Mouse (Mus musculus) macrophage (primary cell): ENCODE data around the gene Spn. TPM values are rescaled to one million over a fixed set of nuclear protein-coding genes. Genes with fewer than 3 reads are reported as not detected.

Source experiments
- H3K27ac ChIP-seq: fragments of 350-480 bp; formaldehyde crosslinking; 2 replicates; pipeline ENCODE4 v1.9.0; 2021
- H3K36me3 ChIP-seq: fragments of 350-480 bp; formaldehyde crosslinking; 2 replicates; pipeline ENCODE4 v1.9.0; 2021; ENCODE audit errors: inconsistent target
- H3K4me3 ChIP-seq: fragments of 350-480 bp; formaldehyde crosslinking; 2 replicates; pipeline ENCODE4 v1.9.0; 2021; ENCODE audit errors: inconsistent target
- H3K79me2 ChIP-seq: fragments of 350-480 bp; formaldehyde crosslinking; 2 replicates; pipeline ENCODE4 v1.9.0; 2021; ENCODE audit errors: inconsistent target
- WGBS: methylation state at CpG from one replicate; pipeline ENCODE4 v1.1.7; 2026; ENCODE audit warnings: inconsistent platforms; ENCODE audit not compliant: missing documents; 5-methylcytosine and 5-hydroxymethylcytosine counted together
- polyA plus RNA-seq: library from polyadenylated mRNA; stranded (reverse); fragments of 250-400 nt; gene quantifications from 3 replicates; pipeline ENCODE4 v1.2.4, GENCODE M21; 2018; ENCODE audit warnings: inconsistent platforms

Spn gene
- polyA plus RNA-seq, 1 experiment from 2014 or later, result 3.8 TPM

- 90% methylated on average over 6 of the region's 6 CpGs for WGBS
- no peaks in the 10 kb centered on the region for H3K36me3 ChIP-seq
- no peak overlapping the region for H3K4me3 ChIP-seq
- H3K27ac ChIP-seq, result no peak overlapping the region
- no peaks in the 10 kb centered on the region for H3K79me2 ChIP-seq
These were observed 14.8 kb upstream of the Spn start for GRCm38 (mm10) chr7:127152464-127152863.

DNA sequence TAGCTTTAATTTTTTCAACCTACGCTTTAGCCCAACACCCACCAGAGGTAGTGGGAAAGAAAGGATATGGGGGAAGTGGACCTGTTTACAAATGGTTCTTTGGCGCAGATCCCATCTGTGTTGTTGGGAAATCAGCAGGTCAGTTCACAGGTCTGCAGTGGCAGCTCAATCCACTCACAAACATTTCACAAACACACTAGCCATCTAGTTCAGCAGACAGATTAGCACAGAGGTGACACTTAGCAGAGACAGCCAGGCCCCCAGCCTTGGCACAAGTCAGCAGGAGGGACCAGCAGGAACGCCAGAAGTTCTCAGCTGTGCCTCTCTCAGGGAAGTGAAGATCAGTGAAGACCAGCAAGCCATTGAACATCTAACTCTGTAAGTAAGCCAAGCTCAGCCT is 10.3 kb upstream of the Spn start:
- H3K27ac ChIP-seq, result no peak overlapping the region
- WGBS, result 87% methylated on average over 3 of the region's 3 CpGs

DNA sequence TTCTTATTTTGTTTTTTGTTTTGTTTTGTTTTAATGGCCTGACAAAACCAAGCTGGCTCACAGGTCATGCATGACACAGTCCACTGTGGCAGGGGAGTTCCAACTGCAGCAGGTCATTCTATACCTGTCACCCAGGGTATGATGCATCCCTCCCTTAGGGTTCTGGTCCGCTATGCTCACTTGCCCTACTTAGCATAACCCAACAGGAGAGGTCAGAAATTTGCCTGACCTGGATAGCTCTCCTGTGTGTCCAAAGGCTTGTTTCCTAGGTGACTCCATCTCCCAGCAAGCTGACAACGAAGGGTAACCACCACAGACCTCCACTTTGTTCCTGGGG is 8.6 kb upstream of the Spn start:
- Histone ChIP-seq H3K27ac (peak overlapping the region; percentile 66), H3K4me3 (no peak overlapping the region), H3K36me3 (no peaks in the 10 kb centered on the region), H3K79me2 (no peaks in the 10 kb centered on the region)
- 81% methylated on average over 2 of the region's 2 CpGs for WGBS

More for the DNA sequence above, 10.3 kb upstream of the Spn start:
- Histone ChIP-seq H3K79me2 (no peaks in the 10 kb centered on the region), H3K4me3 (no peak overlapping the region), H3K36me3 (no peaks in the 10 kb centered on the region)

DNA sequence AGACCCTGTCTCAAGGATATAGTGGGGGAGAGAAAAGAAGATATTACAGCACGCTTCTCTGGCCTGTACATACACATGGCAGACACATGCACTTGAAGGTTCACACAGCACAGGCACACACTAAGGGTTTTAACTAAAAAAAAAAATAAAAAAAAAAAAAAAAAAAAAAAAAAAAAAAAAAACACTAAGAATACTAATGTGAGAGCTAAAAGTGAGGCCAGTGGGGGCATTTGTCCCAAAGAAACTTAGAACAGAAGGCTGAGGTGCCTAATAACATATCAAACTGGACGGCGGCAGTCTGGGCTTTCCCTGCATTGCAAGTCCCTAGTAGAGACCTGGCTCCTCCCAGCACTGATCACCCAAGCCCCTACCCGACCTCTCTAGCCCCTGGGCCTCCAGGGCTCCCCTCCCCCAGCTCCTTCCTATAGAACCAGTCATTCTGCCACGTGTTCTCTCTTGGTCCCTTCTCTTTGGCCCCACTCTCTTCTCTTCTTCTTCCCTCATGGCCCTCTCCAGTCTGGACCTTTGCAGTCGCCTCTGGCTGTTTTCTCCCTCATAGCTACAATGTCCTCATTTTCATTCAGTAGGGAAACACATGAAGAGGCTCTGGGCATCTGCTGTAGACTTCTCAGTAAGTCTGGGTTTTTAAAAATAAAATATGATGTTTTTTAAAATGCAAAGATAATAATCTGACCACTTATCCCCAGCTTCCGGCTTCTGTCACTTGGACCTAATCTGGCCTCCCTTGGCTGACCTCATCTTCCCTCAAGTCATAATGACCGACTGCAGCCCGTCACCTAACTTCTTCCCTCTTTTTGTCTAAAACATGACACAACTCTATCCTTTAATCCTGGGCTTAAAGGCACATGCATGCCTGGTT is 8.0 kb upstream of the Spn start:
- H3K27ac ChIP-seq, result peak overlapping the region; percentile 66
- H3K4me3 ChIP-seq, result no peak overlapping the region
- H3K79me2 ChIP-seq, result no peaks in the 10 kb centered on the region
- WGBS, result 65% methylated on average over 9 of the region's 9 CpGs
- no peaks in the 10 kb centered on the region for H3K36me3 ChIP-seq

GRCm38 (mm10) chr7:127144412-127144811 is 6.8 kb upstream of the Spn start:
- Histone ChIP-seq H3K27ac (no peak overlapping the region), H3K79me2 (no peaks in the 10 kb centered on the region), H3K4me3 (no peak overlapping the region), H3K36me3 (no peaks in the 10 kb centered on the region)
- 64% methylated on average over 7 of the region's 7 CpGs for WGBS

DNA sequence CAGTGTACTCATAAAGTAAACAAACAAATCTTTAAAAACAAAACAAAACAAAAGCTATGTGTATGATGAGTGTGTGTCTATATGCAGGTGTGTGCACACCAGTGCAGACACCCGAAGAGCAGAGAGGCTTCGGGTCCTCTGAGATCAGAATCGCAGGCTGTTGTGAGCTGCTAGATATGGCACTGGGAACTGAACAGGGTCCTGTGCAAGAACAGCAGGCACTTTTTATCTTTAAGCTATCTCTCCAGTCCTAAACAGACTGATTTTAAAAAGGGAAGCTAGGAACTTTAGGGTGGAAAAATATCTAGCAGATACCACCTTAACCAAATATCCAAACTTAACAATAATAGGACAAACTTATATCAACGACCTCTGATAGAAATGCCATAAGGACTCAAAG is 5.0 kb upstream of the Spn start:
- no peaks in the 10 kb centered on the region for H3K79me2 ChIP-seq
- no peak overlapping the region for H3K27ac ChIP-seq
- H3K4me3 ChIP-seq, result no peak overlapping the region
- no peaks in the 10 kb centered on the region for H3K36me3 ChIP-seq
- 88% methylated on average over 4 of the region's 4 CpGs for WGBS

- no peak overlapping the region for H3K27ac ChIP-seq
These were observed 4.6 kb upstream of the Spn start for GRCm38 (mm10) chr7:127142214-127142613.

GRCm38 (mm10) chr7:127140623-127141404 is 3.2 kb upstream of the Spn start:
- H3K36me3 ChIP-seq, result no peaks in the 10 kb centered on the region

More at GRCm38 (mm10) chr7:127142214-127142613, 4.6 kb upstream of the Spn start:
- Histone ChIP-seq H3K4me3 (no peak overlapping the region), H3K79me2 (no peaks in the 10 kb centered on the region), H3K36me3 (no peaks in the 10 kb centered on the region)
- 59% methylated on average over 2 of the region's 2 CpGs for WGBS

GRCm38 (mm10) chr7:127139562-127139961 is 1.9 kb upstream of the Spn start:
- Histone ChIP-seq H3K79me2 (peaks cover 10% of the 10 kb centered on the region; the same call in 1 of the 2 replicates), H3K4me3 (no peak overlapping the region), H3K36me3 (no peaks in the 10 kb centered on the region), H3K27ac (no peak overlapping the region)
- 81% methylated on average over 5 of the region's 5 CpGs for WGBS

More at GRCm38 (mm10) chr7:127140623-127141404, 3.2 kb upstream of the Spn start:
- Histone ChIP-seq H3K27ac (no peak overlapping the region), H3K4me3 (no peak overlapping the region), H3K79me2 (peaks cover 10% of the 10 kb centered on the region; the same call in 1 of the 2 replicates)
- 62% methylated on average over 7 of the region's 7 CpGs for WGBS

- WGBS, result 93% methylated on average over 7 of the region's 7 CpGs
- H3K36me3 ChIP-seq, result no peaks in the 10 kb centered on the region
- no peak overlapping the region for H3K27ac ChIP-seq
- peaks cover 10% of the 10 kb centered on the region; the same call in 1 of the 2 replicates for H3K79me2 ChIP-seq
- H3K4me3 ChIP-seq, result no peak overlapping the region
These were observed 1.5 kb upstream of the Spn start for GRCm38 (mm10) chr7:127139100-127139499.

DNA sequence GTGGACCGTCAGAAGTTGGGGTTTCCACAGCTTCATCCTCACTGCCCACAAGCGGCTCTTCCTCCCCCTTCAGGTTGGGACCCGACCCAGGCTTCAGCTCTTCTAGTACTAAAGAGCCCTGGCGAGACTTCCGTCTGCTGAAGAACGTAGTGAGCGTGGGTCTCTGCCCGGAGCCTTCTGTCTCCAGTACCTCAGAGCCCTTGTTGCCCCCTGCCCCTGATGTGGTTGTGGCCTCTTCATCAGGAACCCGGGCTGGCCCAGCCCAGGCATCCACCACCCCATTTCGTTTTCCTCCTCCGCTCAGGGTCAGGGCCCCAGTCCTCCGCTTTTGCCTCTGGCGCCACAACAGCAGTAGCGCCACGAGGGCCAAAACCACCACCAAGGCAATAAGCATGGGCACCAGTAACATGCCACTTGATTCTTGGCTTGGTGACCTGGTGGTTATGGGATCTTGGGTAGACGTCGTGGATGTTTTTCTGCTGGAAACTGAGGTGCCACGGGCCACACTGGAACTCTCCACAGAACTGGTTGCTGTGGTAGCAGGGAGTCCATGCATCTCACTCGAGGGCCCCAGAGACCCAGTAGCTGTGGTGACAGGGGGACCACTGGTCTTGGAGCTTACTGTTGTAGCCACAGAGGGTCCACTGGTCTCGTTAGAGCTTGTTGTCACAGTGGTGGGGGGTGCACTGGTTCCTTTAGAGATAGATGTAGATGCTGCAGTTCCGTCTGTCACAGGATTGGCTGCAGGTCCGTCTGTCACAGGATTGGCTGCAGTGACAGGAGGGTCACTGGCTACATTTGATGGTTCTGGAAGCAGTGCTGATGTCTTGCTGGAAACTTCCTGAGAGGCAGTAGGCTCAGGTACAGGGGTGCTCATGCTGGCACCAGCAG is 1.2 kb downstream of the Spn start:
- Histone ChIP-seq H3K27ac (0 out of 2 replicates have a peak overlapping the region, but pooled peaks have one; percentile 24), H3K4me3 (no peak overlapping the region), H3K79me2 (peaks cover 10% of the 10 kb centered on the region; the same call in 1 of the 2 replicates), H3K36me3 (no peaks in the 10 kb centered on the region)
- 32% methylated on average over 22 of the region's 22 CpGs for WGBS

DNA sequence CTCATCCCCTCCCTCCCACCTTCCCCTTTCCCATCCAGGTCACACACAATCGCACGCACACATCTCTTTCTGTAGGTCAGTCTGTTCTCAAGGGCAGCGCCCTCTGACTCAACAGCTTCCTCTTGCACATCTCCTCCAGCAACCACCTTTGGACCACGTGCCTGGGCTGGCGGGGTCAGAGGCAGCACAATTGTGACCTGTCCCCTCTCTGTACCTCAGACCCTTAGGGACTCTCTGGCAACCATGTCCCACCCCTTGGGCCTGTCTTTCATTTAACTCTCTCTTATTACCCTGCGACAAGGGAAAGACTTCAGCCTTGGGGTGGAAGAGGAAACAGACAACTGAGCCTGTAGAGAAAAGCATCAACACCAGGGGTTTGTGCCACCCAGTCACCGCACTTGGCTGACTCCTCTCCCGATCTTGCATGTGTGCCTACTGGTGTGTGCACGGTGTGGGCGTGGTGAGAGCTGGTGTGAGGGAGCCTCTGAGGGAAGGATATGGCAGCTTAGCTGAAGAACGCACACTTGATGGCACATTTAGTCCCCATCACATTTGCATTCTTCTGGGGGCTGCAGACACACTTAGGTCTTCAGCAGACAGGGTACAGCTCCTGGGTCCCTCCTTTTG is 2.7 kb downstream of the Spn start:
- Histone ChIP-seq H3K27ac (no peak overlapping the region), H3K36me3 (no peaks in the 10 kb centered on the region), H3K4me3 (no peak overlapping the region), H3K79me2 (peaks cover 10% of the 10 kb centered on the region; the same call in 1 of the 2 replicates)
- 22% methylated on average over 11 of the region's 11 CpGs for WGBS

GRCm38 (mm10) chr7:127133125-127133524 is 4.5 kb downstream of the Spn start:
- no peaks in the 10 kb centered on the region for H3K36me3 ChIP-seq
- no peak overlapping the region for H3K4me3 ChIP-seq
- peaks cover 10% of the 10 kb centered on the region; the same call in 1 of the 2 replicates for H3K79me2 ChIP-seq
- WGBS, result 81% methylated on average over 5 of the region's 5 CpGs
- H3K27ac ChIP-seq, result no peak overlapping the region

- H3K36me3 ChIP-seq, result no peaks in the 10 kb centered on the region
- H3K4me3 ChIP-seq, result no peak overlapping the region
- no peak overlapping the region for H3K27ac ChIP-seq
- H3K79me2 ChIP-seq, result no peaks in the 10 kb centered on the region
- WGBS, result 12% methylated on average over 4 of the region's 4 CpGs
These were observed 8.0 kb downstream of the Spn start for GRCm38 (mm10) chr7:127129638-127130037.
